Mouse (Mus musculus) gastrocnemius, postnatal 14 days (tissue): ENCODE measurements at regions not wholly inside any gene's neighbourhood (a gene's known extent, or its start where the extent isn't known, plus 50 kb on each side); places are given as distances from the start of the nearest gene placed in this dataset.

Experiments used
- microRNA-seq, 2 experiments: library from miRNA; unstranded; fragments of <30 nt; microRNA quantifications; one replicate each; pipeline ENCODE4 v1.2.0; 2021

Small RNAs in the stretch of these regions (microRNA-seq; reads per million reads assigned to microRNA genes)
- gene Gm24321, result 0 reads per million in 2 experiments
- gene Gm25252, result 0 reads per million in 2 experiments
- 0 reads per million in 2 experiments for gene Gm25750
- 2.0 to 4.5 reads per million in 2 experiments for gene Gm27379
- gene Gm44322, result 0 reads per million in 2 experiments
- gene Mir1193, result 801 to 993 reads per million in 2 experiments
- 0.64 to 1.5 reads per million in 2 experiments for gene Mir1197
- gene Mir134, result 815 to 825 reads per million in 2 experiments
- 2,579 to 2,727 reads per million in 2 experiments for gene Mir154
- gene Mir299a, result 0.32 to 0.50 reads per million in 2 experiments
- gene Mir299b, result 0 reads per million in 2 experiments
- 837 to 1,170 reads per million in 2 experiments for gene Mir300
- gene Mir3072, result 43.6 to 77.5 reads per million in 2 experiments
- 359 to 426 reads per million in 2 experiments for gene Mir323
- 1,233 to 1,552 reads per million in 2 experiments for gene Mir329
- 2,650 to 2,697 reads per million in 2 experiments for gene Mir369
- 0 reads per million in 2 experiments for gene Mir376a
- 195 to 200 reads per million in 2 experiments for gene Mir376b
- gene Mir376c, result 1,315 to 3,546 reads per million in 2 experiments
- gene Mir377, result 335 to 458 reads per million in 2 experiments
- gene Mir379, result 22,861 to 31,022 reads per million in 2 experiments
- gene Mir380, result 0 reads per million in 2 experiments
- gene Mir381, result 4,090 to 5,080 reads per million in 2 experiments
- gene Mir382, result 8,794 to 9,074 reads per million in 2 experiments
- gene Mir409, result 0 reads per million in 2 experiments
- gene Mir410, result 212 to 443 reads per million in 2 experiments
- 52,111 to 82,067 reads per million in 2 experiments for gene Mir411
- 224 to 250 reads per million in 2 experiments for gene Mir412
- gene Mir453, result 0 to 0.64 reads per million in 2 experiments
- 901 to 1,169 reads per million in 2 experiments for gene Mir485
- gene Mir487b, result 20,044 to 21,298 reads per million in 2 experiments
- gene Mir494, result 465 to 622 reads per million in 2 experiments
- gene Mir495, result 287 to 457 reads per million in 2 experiments
- 475 to 764 reads per million in 2 experiments for gene Mir496a
- 0 reads per million in 2 experiments for gene Mir539
- gene Mir541, result 11,900 to 12,701 reads per million in 2 experiments
- gene Mir543, result 386 to 477 reads per million in 2 experiments
- 2.0 to 7.0 reads per million in 2 experiments for gene Mir544
- gene Mir654, result 0 reads per million in 2 experiments
- 277 to 426 reads per million in 2 experiments for gene Mir666
- gene Mir667, result 259 to 341 reads per million in 2 experiments
- gene Mir668, result 858 to 900 reads per million in 2 experiments
- gene Mir679, result 235 to 262 reads per million in 2 experiments
- gene Mir758, result 2.2 to 3.0 reads per million in 2 experiments
- 0 reads per million in 2 experiments for gene Mir882
